ENCODE assay signal across 8 mouse cellular contexts in the genomic region with DNA sequence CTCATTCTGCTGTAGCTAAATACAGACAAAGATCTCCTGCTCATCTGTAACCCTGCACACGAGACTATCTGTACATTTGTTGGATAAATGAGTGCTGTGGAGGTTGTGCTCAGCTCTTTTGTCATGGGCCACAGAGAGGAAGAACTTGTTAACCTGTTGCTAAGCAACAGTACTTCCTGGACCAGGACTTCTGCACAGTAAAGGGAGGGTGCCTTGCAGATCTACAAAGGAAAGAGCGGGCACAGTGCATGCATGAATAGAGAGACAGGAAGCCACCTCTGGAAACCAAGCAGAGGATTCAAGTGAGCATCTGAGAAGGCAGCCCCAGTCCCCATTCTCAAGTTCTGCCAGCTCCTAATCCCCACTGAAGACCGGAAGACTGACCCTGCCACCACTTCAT. TPM values are rescaled to one million over a fixed set of nuclear protein-coding genes. Genes with fewer than 3 reads are reported as not detected.
DNase-seq lines count a peak whose midpoint lies in the region; ATAC-seq lines count a peak whose summit lies in the region.
"Had no signal": no experiment of that assay in that cellular context is flagged by ENCODE, and none has a peak within 500 bp of the region (broad histone marks: within the 10 kb centered on the region; RNA-seq: fewer than 3 reads in every experiment).

No protein-coding gene starts in this region.

- H3K4me1 ChIP-seq in forebrain, embryonic 12.5 days = peaks cover 11% of the 10 kb centered on the region
- peaks cover 7% of the 10 kb centered on the region for H3K4me1 ChIP-seq in midbrain, embryonic 13.5 days (replicated peaks)
- H3K4me1 ChIP-seq: stomach, embryonic 15.5 days had no signal

- no peaks in the 10 kb centered on the region for H3K9me3 ChIP-seq in forebrain, embryonic 12.5 days
- no peaks in the 10 kb centered on the region for H3K9me3 ChIP-seq in midbrain, embryonic 13.5 days
- H3K9me3 ChIP-seq: stomach, embryonic 15.5 days had no signal

- no peaks in the 10 kb centered on the region for H3K27me3 ChIP-seq in forebrain, embryonic 12.5 days
- no peaks in the 10 kb centered on the region for H3K27me3 ChIP-seq in midbrain, embryonic 13.5 days
- H3K27me3 ChIP-seq: stomach, embryonic 15.5 days had no signal

- H3K27ac ChIP-seq in forebrain, embryonic 12.5 days = no peak overlapping the region
- H3K27ac ChIP-seq in midbrain, embryonic 13.5 days = no peak overlapping the region
- H3K27ac ChIP-seq: stomach, embryonic 15.5 days had no signal

- no peaks in the 10 kb centered on the region for H3K36me3 ChIP-seq in forebrain, embryonic 12.5 days (replicated peaks)
- H3K36me3 ChIP-seq in midbrain, embryonic 13.5 days = no peaks in the 10 kb centered on the region
- H3K36me3 ChIP-seq: stomach, embryonic 15.5 days had no signal

- H3K4me3 ChIP-seq in forebrain, embryonic 12.5 days (replicated peaks) = no peak overlapping the region
- no peak overlapping the region for H3K4me3 ChIP-seq in midbrain, embryonic 13.5 days (replicated peaks)
- H3K4me3 ChIP-seq: stomach, embryonic 15.5 days had no signal

- no peak overlapping the region for H3K9ac ChIP-seq in forebrain, embryonic 12.5 days
- no peak overlapping the region for H3K9ac ChIP-seq in midbrain, embryonic 13.5 days (replicated peaks)
- H3K9ac ChIP-seq: stomach, embryonic 15.5 days had no signal

- peak; percentile 33; the same call in 1 of the 2 replicates for ATAC-seq in forebrain, embryonic 12.5 days (ENCODE audit: low FRiP score)
- ATAC-seq in midbrain, embryonic 13.5 days = peak; percentile 68; the same call in 1 of the 2 replicates

- WGBS in forebrain, embryonic 12.5 days = 5% methylated on average over 3 of the region's 3 CpGs
- 8% methylated on average over 3 of the region's 3 CpGs for WGBS in midbrain, embryonic 13.5 days

- no peak overlapping the region for H3K4me2 ChIP-seq in forebrain, embryonic 12.5 days
- H3K4me2 ChIP-seq in midbrain, embryonic 13.5 days (replicated peaks) = no peak overlapping the region
- H3K4me2 ChIP-seq: stomach, embryonic 15.5 days had no signal

- peak; percentile 25 to 41 for DNase-seq in spleen, postnatal 36 days (ENCODE audit: low spot score in 2 of 2)
- no peak for DNase-seq in spleen, adult 18-20 months
- DNase-seq in frontal cortex, postnatal 10 days (ENCODE audit: low spot score in 2 of 2) = no peak
- DNase-seq in gastrocnemius, adult 18-20 months (ENCODE audit: low spot score) = no peak
- no peak for DNase-seq in spleen, postnatal 4 days (ENCODE audit: low spot score in 2 of 2)

RNA-seq across cellular contexts. Expression of a gene that starts 27.1 kb away (rescaled TPM):
- polyA plus RNA-seq in forebrain, embryonic 12.5 days (2016; fragmentation: Nextera tagmentation; extraction: Ambion mirVana) = 18.2 and 18.5 TPM in 2 replicates
- polyA plus RNA-seq in midbrain, embryonic 13.5 days (2015; fragmentation: Nextera tagmentation; extraction: Ambion mirVana) = 11.5 and 12.2 TPM in 2 replicates
- total RNA-seq in gastrocnemius, adult 18-20 months (2021) = 100 to 1,000 TPM; 109 to 116 TPM

Comparison
In these comparisons a context has a peak if more than half of its experiments do, and no peak if none do; other contexts are left out.
1. DNase-seq: peak in spleen, postnatal 36 days (2 of 2); none in spleen, adult 18-20 months (0 of 2), frontal cortex, postnatal 10 days (0 of 2), gastrocnemius, adult 18-20 months (single experiment) and spleen, postnatal 4 days (0 of 2).